In the genomic region with DNA sequence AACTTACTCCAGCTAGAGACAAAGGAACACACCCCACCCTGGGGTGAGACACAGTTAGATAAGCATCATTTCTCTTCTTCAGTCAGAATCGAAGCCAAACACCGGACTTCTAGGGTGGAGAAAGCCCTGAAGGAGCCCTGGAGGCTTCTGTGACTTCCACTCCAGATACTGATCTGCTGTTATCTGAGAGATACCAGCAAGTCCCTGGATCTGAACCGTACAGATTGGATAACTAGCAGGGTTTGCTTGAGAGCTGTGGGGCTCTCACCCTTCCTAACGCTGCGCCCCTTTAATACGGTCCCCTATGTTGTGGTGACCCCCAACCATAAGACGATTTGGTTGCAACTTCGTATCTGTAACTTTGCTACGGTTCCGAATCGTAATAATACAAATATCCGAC, we compare ENCODE assay signal across 11 mouse cellular contexts. TPM values are rescaled to one million over a fixed set of nuclear protein-coding genes. Genes with fewer than 3 reads are reported as not detected.
DNase-seq lines count a peak whose midpoint lies in the region; ATAC-seq lines count a peak whose summit lies in the region.
"Had no signal": no experiment of that assay in that cellular context is flagged by ENCODE, and none has a peak within 500 bp of the region (broad histone marks: within the 10 kb centered on the region; RNA-seq: fewer than 3 reads in every experiment).

No protein-coding gene starts in this region.

- no peak for ATAC-seq in heart, embryonic 15.5 days (replicated peaks; ENCODE audit: insufficient number of reproducible peaks, insufficient read depth, low FRiP score, low read depth)
- ATAC-seq in midbrain, embryonic 12.5 days (ENCODE audit: low FRiP score, low read depth) = no peak
- no peak for ATAC-seq in midbrain, embryonic 15.5 days (replicated peaks)
- no peak for ATAC-seq in limb, embryonic 12.5 days (ENCODE audit: insufficient number of reproducible peaks, insufficient read depth, low FRiP score, low TSS enrichment, low read depth)
- no peak for ATAC-seq in stomach, embryonic 15.5 days (ENCODE audit: insufficient read depth, low FRiP score, low read depth)
- ATAC-seq in granulocyte monocyte progenitor cell, adult 5-6 weeks (replicated peaks; ENCODE audit: poor library complexity, severe bottlenecking) = no peak

- no peaks in the 10 kb centered on the region for H3K9me3 ChIP-seq in heart, embryonic 15.5 days (replicated peaks)
- H3K9me3 ChIP-seq in midbrain, embryonic 12.5 days = no peaks in the 10 kb centered on the region
- H3K9me3 ChIP-seq in midbrain, embryonic 15.5 days = no peaks in the 10 kb centered on the region
- H3K9me3 ChIP-seq in limb, embryonic 12.5 days = no peaks in the 10 kb centered on the region
- H3K9me3 ChIP-seq in stomach, embryonic 15.5 days = no peaks in the 10 kb centered on the region
- H3K9me3 ChIP-seq: embryonic facial prominence, embryonic 15.5 days had no signal

- no peak overlapping the region for H3K9ac ChIP-seq in heart, embryonic 15.5 days
- no peak overlapping the region for H3K9ac ChIP-seq in midbrain, embryonic 12.5 days (replicated peaks)
- H3K9ac ChIP-seq in midbrain, embryonic 15.5 days = no peak overlapping the region
- H3K9ac ChIP-seq in limb, embryonic 12.5 days (replicated peaks) = no peak overlapping the region; the same call in 1 of the 2 replicates
- no peak overlapping the region for H3K9ac ChIP-seq in stomach, embryonic 15.5 days

- H3K4me1 ChIP-seq in heart, embryonic 15.5 days (replicated peaks) = peaks cover 43% of the 10 kb centered on the region
- H3K4me1 ChIP-seq in midbrain, embryonic 12.5 days = peaks cover 16% of the 10 kb centered on the region
- peaks cover 19% of the 10 kb centered on the region for H3K4me1 ChIP-seq in midbrain, embryonic 15.5 days
- H3K4me1 ChIP-seq in limb, embryonic 12.5 days (replicated peaks) = peaks cover 17% of the 10 kb centered on the region
- H3K4me1 ChIP-seq in stomach, embryonic 15.5 days = peaks cover 18% of the 10 kb centered on the region; the same call in 1 of the 2 replicates

- no peak for DNase-seq in heart, adult 8-10 months (ENCODE audit: low spot score)
- no peak for DNase-seq in gastrocnemius, postnatal 36 days
- DNase-seq: cerebellum, adult 11 months; spleen, adult 18-20 months had no signal

- H3K4me3 ChIP-seq in heart, embryonic 15.5 days = 0 out of 2 replicates have a peak overlapping the region, but pooled peaks have one; percentile 86
- H3K4me3 ChIP-seq in midbrain, embryonic 12.5 days = 0 out of 2 replicates have a peak overlapping the region, but pooled peaks have one; percentile 91
- H3K4me3 ChIP-seq in midbrain, embryonic 15.5 days = no peak overlapping the region
- H3K4me3 ChIP-seq in limb, embryonic 12.5 days (replicated peaks) = peak overlapping the region; percentile 79; the same call in 1 of the 2 replicates
- peak overlapping the region; percentile 64 for H3K4me3 ChIP-seq in stomach, embryonic 15.5 days (replicated peaks)

- WGBS in heart, embryonic 15.5 days = 77% methylated on average over 12 of the region's 12 CpGs
- 96% methylated on average over 12 of the region's 12 CpGs for WGBS in midbrain, embryonic 12.5 days
- 92% methylated on average over 12 of the region's 12 CpGs for WGBS in midbrain, embryonic 15.5 days
- WGBS in limb, embryonic 12.5 days = 96% methylated on average over 12 of the region's 12 CpGs
- 90% methylated on average over 12 of the region's 12 CpGs for WGBS in stomach, embryonic 15.5 days

- no peaks in the 10 kb centered on the region for H3K27me3 ChIP-seq in heart, embryonic 15.5 days
- no peaks in the 10 kb centered on the region for H3K27me3 ChIP-seq in midbrain, embryonic 12.5 days
- H3K27me3 ChIP-seq in midbrain, embryonic 15.5 days (replicated peaks) = no peaks in the 10 kb centered on the region
- no peaks in the 10 kb centered on the region for H3K27me3 ChIP-seq in limb, embryonic 12.5 days
- H3K27me3 ChIP-seq in stomach, embryonic 15.5 days (replicated peaks) = no peaks in the 10 kb centered on the region
- H3K27me3 ChIP-seq: embryonic facial prominence, embryonic 15.5 days had no signal

- intact Hi-C loops in gastrocnemius, postnatal 36 days (cut with DNase I) = loop anchor here (10.0 kb wide), 1 partner anchor 453 kb away; no protein-coding TSS in a partner anchor

- H3K4me2 ChIP-seq in heart, embryonic 15.5 days = peak overlapping the region; percentile 94
- H3K4me2 ChIP-seq in midbrain, embryonic 12.5 days (replicated peaks) = 0 out of 2 replicates have a peak overlapping the region, but pooled peaks have one; percentile 87
- H3K4me2 ChIP-seq in midbrain, embryonic 15.5 days = no peak overlapping the region
- peak overlapping the region; percentile 82; the same call in 1 of the 2 replicates for H3K4me2 ChIP-seq in limb, embryonic 12.5 days
- H3K4me2 ChIP-seq in stomach, embryonic 15.5 days = peak overlapping the region; percentile 73

- H3K36me3 ChIP-seq in heart, embryonic 15.5 days = peaks cover 33% of the 10 kb centered on the region
- H3K36me3 ChIP-seq in midbrain, embryonic 12.5 days = peaks cover 47% of the 10 kb centered on the region
- peaks cover 39% of the 10 kb centered on the region for H3K36me3 ChIP-seq in midbrain, embryonic 15.5 days (replicated peaks)
- peaks cover 54% of the 10 kb centered on the region for H3K36me3 ChIP-seq in limb, embryonic 12.5 days
- peaks cover 34% of the 10 kb centered on the region for H3K36me3 ChIP-seq in stomach, embryonic 15.5 days

- H3K27ac ChIP-seq in heart, embryonic 15.5 days = no peak overlapping the region
- no peak overlapping the region for H3K27ac ChIP-seq in midbrain, embryonic 12.5 days (replicated peaks)
- no peak overlapping the region for H3K27ac ChIP-seq in midbrain, embryonic 15.5 days
- no peak overlapping the region for H3K27ac ChIP-seq in limb, embryonic 12.5 days
- H3K27ac ChIP-seq in stomach, embryonic 15.5 days = peak overlapping the region; percentile 92

RNA-seq across cellular contexts. Expression of a gene that starts 2.2 kb away (rescaled TPM):
- 33.3 and 44.9 TPM in 2 replicates for polyA plus RNA-seq in heart, embryonic 15.5 days (2015; fragmentation: Nextera tagmentation; extraction: Ambion mirVana)
- 10 to 100 TPM; 43.4 to 62.6 (median 47.1) TPM for total RNA-seq in heart, adult 8-10 months (2022)
- polyA plus RNA-seq in midbrain, embryonic 12.5 days (2016; fragmentation: Nextera tagmentation; extraction: Ambion mirVana) = 58.6 and 63.0 TPM in 2 replicates
- 59.0 and 59.8 TPM in 2 replicates for polyA plus RNA-seq in midbrain, embryonic 15.5 days (2015; fragmentation: Nextera tagmentation; extraction: Ambion mirVana)
- polyA plus RNA-seq in limb, embryonic 12.5 days (2016; fragmentation: Nextera tagmentation; extraction: Ambion mirVana) = 72.4 and 77.0 TPM in 2 replicates
- 66.0 and 70.9 TPM in 2 replicates for polyA plus RNA-seq in stomach, embryonic 15.5 days (2015; fragmentation: Nextera tagmentation; extraction: Ambion mirVana)
- total RNA-seq in gastrocnemius, postnatal 36 days (2021) = 10 to 100 TPM in 1 of 2 experiments, 1 to 10 TPM in 1; 9.5 to 12.6 TPM
- 47.5 and 48.3 TPM in 2 replicates for total RNA-seq in granulocyte monocyte progenitor cell, adult 5-6 weeks (2014; fragmentation: Nextera tagmentation)
- total RNA-seq in granulocyte monocyte progenitor cell, adult 5-6 weeks (2017) = 17.2 and 20.8 TPM in 2 replicates
